Mouse (Mus musculus) kidney, adult 2 months (tissue): ENCODE results near the gene Agpat3. TPM values are rescaled to one million over a fixed set of nuclear protein-coding genes. Genes with fewer than 3 reads are reported as not detected.

Experiments
- DNase-seq: peaks from one replicate; pipeline ENCODE4 v3.0.0; 2021
- H3K27ac ChIP-seq: fragments of 200-500 bp; 2 replicates; pipeline ENCODE4 v1.5.1; 2012; ENCODE audit warnings: low read depth, low read length, control low read depth, inconsistent platforms; ENCODE audit not compliant: insufficient read depth
- H3K27me3 ChIP-seq: fragments of 200-500 bp; replicated peaks from 2 replicates; pipeline ENCODE4 v1.6.1; 2012; ENCODE audit warnings: mild to moderate bottlenecking, moderate library complexity, low read length, inconsistent platforms; ENCODE audit not compliant: control insufficient read depth, insufficient read depth
- H3K36me3 ChIP-seq: fragments of 200-500 bp; 2 replicates; pipeline ENCODE4 v1.6.1; 2012; ENCODE audit warnings: mild to moderate bottlenecking, moderate library complexity, low read length, inconsistent platforms; ENCODE audit not compliant: control insufficient read depth, insufficient read depth
- H3K4me1 ChIP-seq: fragments of 200-500 bp; 2 replicates; pipeline ENCODE4 v1.6.1; 2011; ENCODE audit warnings: low read length; ENCODE audit not compliant: control insufficient read depth, insufficient read depth
- H3K4me3 ChIP-seq: fragments of 200-500 bp; 2 replicates; pipeline ENCODE4 v1.5.1; 2011; ENCODE audit warnings: mild to moderate bottlenecking, low read depth, low read length, control low read depth; ENCODE audit not compliant: insufficient read depth
- CTCF ChIP-seq: fragments of 200-500 bp; conservative IDR thresholded peaks from 2 replicates; pipeline ENCODE4 v1.5.1; 2011; ENCODE audit warnings: low read depth, mild to moderate bottlenecking, control low read depth, low read length, moderate library complexity, mixed read lengths; ENCODE audit not compliant: insufficient read depth, insufficient read length
- POLR2A ChIP-seq: fragments of 200-500 bp; IDR thresholded peaks from one replicate; pipeline ENCODE4 v1.6.1; 2011; ENCODE audit warnings: low read depth, low read length, control low read depth
- WGBS: fragments of 180-500 bp; shearing (Covaris S2); methylation state at CpG from one replicate; pipeline ENCODE4 v1.1.7; 2018; 5-methylcytosine and 5-hydroxymethylcytosine counted together
- polyA plus RNA-seq: library from polyadenylated mRNA; depleted of rRNA; stranded (reverse); fragments of >200 nt; gene quantifications from 2 replicates; pipeline ENCODE4 v1.2.3, GENCODE M21; 2012

The Agpat3 gene
- polyA plus RNA-seq, 1 experiment = 460 TPM

- Histone ChIP-seq H3K36me3 (no peaks in the 10 kb centered on the region), H3K27me3 (no peaks in the 10 kb centered on the region), H3K4me1 (peaks cover 10% of the 10 kb centered on the region; the same call in 1 of the 2 replicates), H3K4me3 (no peak overlapping the region), H3K27ac (no peak overlapping the region)
- no peak for DNase-seq
- WGBS = 81% methylated on average over 4 of the region's 4 CpGs
- TF ChIP-seq CTCF = no peak
Measured at GRCm38 (mm10) chr10:78358266-78358665, 6.0 kb upstream of the Agpat3 start.

GRCm38 (mm10) chr10:78357742-78358141, 5.5 kb upstream of the Agpat3 start:
- WGBS = 76% methylated on average over 5 of the region's 5 CpGs
- no peak for DNase-seq
- H3K4me1 ChIP-seq = peaks cover 12% of the 10 kb centered on the region; the same call in 1 of the 2 replicates
- no peaks in the 10 kb centered on the region for H3K27me3 ChIP-seq
- H3K36me3 ChIP-seq = no peaks in the 10 kb centered on the region
- H3K4me3 ChIP-seq = no peak overlapping the region
- H3K27ac ChIP-seq = no peak overlapping the region
- TF ChIP-seq CTCF (no peak), POLR2A (no peak)

- peak; percentile 83 for DNase-seq
- Histone ChIP-seq H3K27ac (peak overlapping the region; percentile 73), H3K4me3 (no peak overlapping the region), H3K36me3 (no peaks in the 10 kb centered on the region), H3K27me3 (no peaks in the 10 kb centered on the region), H3K4me1 (peaks cover 12% of the 10 kb centered on the region; the same call in 1 of the 2 replicates)
- WGBS = 44% methylated on average over 1 of the region's 1 CpGs
- no peak for TF ChIP-seq POLR2A
- TF ChIP-seq CTCF = no peak
Measured at GRCm38 (mm10) chr10:78355931-78356593, 3.8 kb upstream of the Agpat3 start.

GRCm38 (mm10) chr10:78353196-78353595, 907 bp upstream of the Agpat3 start:
- Histone ChIP-seq H3K27me3 (no peaks in the 10 kb centered on the region), H3K4me1 (peaks cover 28% of the 10 kb centered on the region), H3K27ac (peak overlapping the region; percentile 21; the same call in 1 of the 2 replicates), H3K4me3 (no peak overlapping the region), H3K36me3 (no peaks in the 10 kb centered on the region)
- DNase-seq = no peak
- WGBS = 74% methylated on average over 4 of the region's 4 CpGs
- TF ChIP-seq CTCF (no peak), POLR2A (no peak)

- Histone ChIP-seq H3K27me3 (no peaks in the 10 kb centered on the region), H3K27ac (peak overlapping the region; percentile 85), H3K36me3 (no peaks in the 10 kb centered on the region), H3K4me3 (peak overlapping the region; percentile 73), H3K4me1 (peaks cover 32% of the 10 kb centered on the region)
- TF ChIP-seq CTCF (no peak), POLR2A (no peak)
- 21% methylated on average over 8 of the region's 8 CpGs for WGBS
- no peak for DNase-seq
Measured at GRCm38 (mm10) chr10:78352666-78353030, 359 bp upstream of the Agpat3 start.

GRCm38 (mm10) chr10:78351564-78351886, 764 bp downstream of the Agpat3 start:
- TF ChIP-seq POLR2A (no peak), CTCF (no peak)
- H3K36me3 ChIP-seq = no peaks in the 10 kb centered on the region
- H3K4me1 ChIP-seq = peaks cover 37% of the 10 kb centered on the region
- no peaks in the 10 kb centered on the region for H3K27me3 ChIP-seq
- H3K27ac ChIP-seq = peak overlapping the region; percentile 79
- peak overlapping the region; percentile 73 for H3K4me3 ChIP-seq
- WGBS = 2% methylated on average over 13 of the region's 13 CpGs
- DNase-seq = peak; percentile 76

GRCm38 (mm10) chr10:78350796-78351556, 1.3 kb downstream of the Agpat3 start:
- peaks cover 39% of the 10 kb centered on the region for H3K4me1 ChIP-seq
- WGBS = 8% methylated on average over 6 of the region's 6 CpGs
- no peak for TF ChIP-seq CTCF
- TF ChIP-seq POLR2A = no peak
- peak overlapping the region; percentile 73 for H3K4me3 ChIP-seq
- DNase-seq = peak; percentile 52
- no peaks in the 10 kb centered on the region for H3K27me3 ChIP-seq
- H3K36me3 ChIP-seq = no peaks in the 10 kb centered on the region
- peak overlapping the region; percentile 79 for H3K27ac ChIP-seq
